Mouse (Mus musculus): ENCODE measurements around the gene Klk1.
"Not testable (repeated sequence)": the region's sequence is repeated elsewhere in the genome, so short reads cannot be mapped to it uniquely, and the experiment has no call there.

The Klk1 gene

DNA sequence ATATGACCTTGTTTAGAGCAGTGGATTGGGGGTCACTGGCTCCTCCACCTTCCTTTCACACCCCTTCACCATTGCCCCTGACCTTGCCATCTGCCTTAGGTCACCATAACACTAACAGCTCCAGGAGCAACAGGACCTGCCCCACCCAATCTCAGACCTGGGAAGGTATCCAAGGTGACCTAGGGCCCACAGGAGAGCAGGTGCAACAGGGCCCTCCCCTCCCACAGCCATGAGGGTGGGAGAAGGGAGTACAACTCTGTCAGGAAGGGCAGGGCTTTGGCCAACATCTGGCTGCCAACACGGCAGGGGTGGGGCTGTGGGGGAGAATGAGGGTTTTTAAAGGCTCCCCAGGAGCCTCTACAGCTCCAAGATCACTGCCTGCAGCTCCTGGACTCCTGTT, at the start of gene Klk1:
Klk1 (plus strand) TSS at position 285 of the 400 bp plus-strand sequence.
- no peak for DNase-seq (ENCODE audit: low read depth)

GRCm38 (mm10) chr7:44179299-44180045, 45.7 kb upstream of the Klk1 start:
- no peak for DNase-seq (ENCODE audit: low read depth)

DNA sequence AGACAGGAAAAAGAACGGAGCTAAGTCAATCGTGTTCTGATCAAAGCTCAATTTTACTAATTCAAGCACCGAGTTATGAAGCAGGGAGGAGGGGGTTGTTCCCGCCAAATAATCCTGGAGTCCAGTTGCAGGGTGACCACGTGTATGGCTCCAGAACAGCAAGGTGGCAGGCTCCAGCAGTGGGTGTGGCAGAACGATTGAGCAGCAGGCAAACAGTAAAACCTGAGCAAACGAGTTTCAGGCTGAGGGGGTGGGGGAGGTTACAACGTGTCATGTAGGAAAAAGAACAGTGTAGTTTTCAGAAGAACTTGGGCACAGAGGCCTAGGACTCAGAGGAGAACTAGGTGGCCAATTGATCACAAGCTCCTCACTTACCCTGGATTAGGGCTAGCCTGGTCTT, 38.6 kb upstream of the Klk1 start:
- not testable (repeated sequence) for DNase-seq (ENCODE audit: low read depth)

GRCm38 (mm10) chr7:44187936-44188335, 37.2 kb upstream of the Klk1 start, which contains the start of gene Klk1b24:
Gene Klk1b24 (plus strand): TSS chr7:44188236.
- not testable (repeated sequence) for DNase-seq (ENCODE audit: low read depth)

DNA sequence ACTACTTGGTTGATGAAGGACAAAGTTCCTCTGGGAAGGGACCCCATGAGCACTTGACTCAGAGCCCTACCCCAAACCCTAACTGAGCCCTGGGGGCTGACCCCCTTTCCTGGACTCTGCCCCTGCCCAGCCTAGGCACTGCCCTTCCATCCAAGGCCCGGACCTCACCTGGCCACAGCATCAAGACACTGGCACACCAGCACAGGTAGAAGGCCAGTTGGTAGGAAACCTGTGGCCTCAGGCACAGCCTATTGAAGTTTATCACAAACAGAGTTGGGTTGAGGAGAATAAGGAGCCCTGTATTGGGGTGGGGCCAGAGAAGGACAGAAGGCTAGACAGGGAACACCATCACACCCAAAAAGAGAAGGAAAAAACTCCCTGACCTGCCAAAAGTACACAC, 31.7 kb upstream of the Klk1 start:
- DNase-seq (ENCODE audit: low read depth), result not testable (repeated sequence)

GRCm38 (mm10) chr7:44197891-44198290, 27.3 kb upstream of the Klk1 start, which contains the start of gene Klk1b3:
Gene Klk1b3 (plus strand): TSS chr7:44198191.
- DNase-seq (ENCODE audit: low read depth), result no peak

DNA sequence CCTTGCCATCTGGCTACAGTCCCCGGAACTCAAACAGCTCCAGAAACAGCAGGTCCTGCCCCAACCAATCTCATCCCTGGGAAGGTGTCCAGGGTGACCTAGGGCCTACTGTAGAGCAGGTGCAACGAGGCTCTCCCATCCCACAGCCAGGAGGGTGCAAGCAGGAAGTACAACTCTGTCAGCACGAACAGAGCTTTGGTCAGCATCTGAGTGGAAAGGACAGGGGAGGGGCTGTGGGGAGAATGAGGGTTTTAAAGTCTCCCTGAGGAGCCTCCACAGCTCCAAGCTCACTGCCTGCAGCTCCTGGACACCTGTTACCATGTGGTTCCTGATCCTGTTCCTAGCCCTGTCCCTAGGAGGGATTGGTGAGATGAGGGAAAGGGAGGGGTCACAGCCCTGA, 18.0 kb upstream of the Klk1 start, which contains the start of gene Klk1b4:
Klk1b4 (plus strand) TSS at position 301 of the 400 bp plus-strand sequence.
- not testable (repeated sequence) for DNase-seq (ENCODE audit: low read depth)

- no peak for DNase-seq (ENCODE audit: low read depth)
Measured at GRCm38 (mm10) chr7:44208307-44208706, 16.9 kb upstream of the Klk1 start.

- DNase-seq (ENCODE audit: low read depth), result no peak
Measured at GRCm38 (mm10) chr7:44215645-44216044, 9.5 kb upstream of the Klk1 start, which contains the start of gene Klk1b5. Gene Klk1b5 (plus strand): TSS chr7:44215945.

- not testable (repeated sequence) for DNase-seq (ENCODE audit: low read depth)
Measured at GRCm38 (mm10) chr7:44221601-44222000, 3.6 kb upstream of the Klk1 start.

GRCm38 (mm10) chr7:44222335-44222734, 2.8 kb upstream of the Klk1 start:
- not testable (repeated sequence) for DNase-seq (ENCODE audit: low read depth)

GRCm38 (mm10) chr7:44235909-44236308, 10.7 kb downstream of the Klk1 start, which contains the start of gene Gm36864:
Gene Gm36864 (plus strand): TSS chr7:44236177.
- DNase-seq (ENCODE audit: low read depth), result no peak

GRCm38 (mm10) chr7:44239913-44240312, 14.8 kb downstream of the Klk1 start:
- peak; percentile 25 for DNase-seq (ENCODE audit: low read depth)

GRCm38 (mm10) chr7:44240712-44241111, 15.6 kb downstream of the Klk1 start:
- no peak for DNase-seq (ENCODE audit: low read depth)

- peak; percentile 11 for DNase-seq (ENCODE audit: low read depth)
Measured at GRCm38 (mm10) chr7:44241163-44241562, 16.0 kb downstream of the Klk1 start.

DNA sequence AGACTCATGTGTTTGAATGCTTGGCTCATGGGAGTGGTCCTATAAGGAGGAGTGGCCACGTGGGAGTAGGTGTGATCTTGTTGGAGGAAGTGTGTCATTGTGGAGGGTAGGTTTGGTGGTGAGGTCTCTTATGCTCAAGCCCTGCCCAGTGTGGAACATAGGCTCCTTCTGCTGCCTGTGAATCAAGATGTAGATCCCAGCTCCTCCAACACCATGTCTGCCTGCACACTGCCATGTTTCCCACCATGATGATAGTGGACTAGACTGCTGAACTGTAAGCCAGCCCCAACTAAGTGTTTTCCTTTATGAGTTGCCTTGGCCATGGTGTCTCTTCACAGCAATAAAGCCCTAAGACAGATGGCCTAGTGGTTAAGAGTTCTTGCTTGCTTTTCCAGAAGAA, 18.9 kb downstream of the Klk1 start:
- DNase-seq (ENCODE audit: low read depth), result no peak

DNA sequence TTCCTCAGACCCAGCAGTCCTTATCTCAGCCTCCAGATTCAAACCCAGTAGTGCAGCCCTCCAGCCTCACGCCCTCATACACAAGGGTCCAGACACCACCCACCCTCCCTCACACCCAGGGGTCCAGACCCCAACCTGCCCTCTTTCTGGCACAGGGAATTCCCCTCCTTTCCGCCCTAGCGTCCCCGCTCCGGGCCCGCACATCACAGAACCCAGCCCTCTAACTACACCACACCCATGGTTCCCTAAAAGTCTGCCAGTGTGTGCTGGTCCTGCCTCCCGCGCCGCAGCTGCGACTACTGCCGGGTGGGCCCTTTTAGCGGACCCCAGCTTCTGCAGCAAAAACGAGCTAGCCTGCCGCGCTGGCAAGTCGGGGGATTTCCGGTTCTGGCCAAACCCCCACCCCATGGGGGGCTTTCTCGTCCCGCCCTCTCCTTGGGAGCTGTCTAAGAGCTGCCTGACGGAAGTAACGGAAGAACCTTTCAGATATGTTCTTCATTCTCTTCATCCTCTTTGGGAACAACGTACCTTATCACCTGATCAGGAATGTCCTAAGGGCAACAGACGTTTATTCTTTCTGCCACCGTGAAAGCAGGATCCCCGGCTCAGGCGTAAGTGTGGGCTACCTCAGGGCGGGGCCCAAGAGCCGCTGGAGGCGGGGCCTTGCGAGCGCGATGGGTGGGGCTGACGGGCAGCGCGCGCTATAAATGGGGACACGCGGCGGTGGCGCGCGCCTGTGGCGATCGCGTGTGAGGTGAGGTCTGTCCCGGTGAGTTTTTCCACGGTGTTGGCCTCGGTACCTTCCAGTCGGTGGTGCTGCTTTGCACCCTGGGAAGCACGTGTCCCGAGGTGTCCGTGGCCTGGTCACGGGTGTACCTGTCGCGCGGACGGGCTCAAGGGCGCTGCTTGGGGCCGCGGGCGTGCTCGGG, 21.2 kb downstream of the Klk1 start, which contains the start of the genes 1700028J19Rik and 2410002F23Rik:
1700028J19Rik (minus strand) TSS at position 641 of the 929 bp plus-strand sequence.
2410002F23Rik (plus strand) TSS at position 668 of the 929 bp plus-strand sequence.
- DNase-seq (ENCODE audit: low read depth), result peak; percentile 92

GRCm38 (mm10) chr7:44246984-44247470, 21.9 kb downstream of the Klk1 start:
- DNase-seq (ENCODE audit: low read depth), result peak; percentile 80

GRCm38 (mm10) chr7:44247971-44248370, 22.8 kb downstream of the Klk1 start:
- DNase-seq (ENCODE audit: low read depth), result no peak

DNA sequence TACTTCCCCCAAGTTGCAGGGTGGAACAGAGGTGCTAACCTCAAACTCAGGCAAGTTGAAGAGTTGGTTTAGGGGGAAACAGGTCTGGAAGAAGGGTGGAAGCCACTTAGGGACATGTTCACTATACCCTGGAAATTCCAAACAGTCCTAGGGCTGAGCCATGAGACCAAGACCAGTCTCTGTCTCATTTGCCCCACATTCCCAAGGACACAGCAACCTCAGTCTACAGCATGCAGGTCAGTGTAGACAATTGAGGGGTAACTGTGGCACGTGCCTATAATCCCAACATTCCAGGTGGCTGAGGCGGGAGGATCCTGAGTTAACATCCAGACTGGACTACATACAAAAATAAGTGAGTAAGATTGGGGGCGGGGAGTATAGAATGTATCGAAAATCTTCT, 24.1 kb downstream of the Klk1 start:
- DNase-seq (ENCODE audit: low read depth), result no peak

- not testable (repeated sequence) for DNase-seq (ENCODE audit: low read depth)
Measured at GRCm38 (mm10) chr7:44250732-44251275, 25.6 kb downstream of the Klk1 start.
